Mouse (Mus musculus) small intestine, adult 2 months (tissue): ENCODE measurements at regions not wholly inside any gene's neighbourhood (a gene's known extent, or its start where the extent isn't known, plus 50 kb on each side); places are given as distances from the start of the nearest gene placed in this dataset.

Experiments
- CTCF ChIP-seq: fragments of 200-500 bp; IDR thresholded peaks from 2 replicates; pipeline ENCODE4 v1.5.1; 2012; ENCODE audit warnings: low read depth, mild to moderate bottlenecking, control low read depth, inconsistent platforms, low read length, moderate library complexity, mixed read lengths; ENCODE audit not compliant: insufficient replicate concordance, insufficient read length; ENCODE audit errors: extremely low read depth
- POLR2A ChIP-seq: fragments of 200-500 bp; IDR thresholded peaks from 2 replicates; pipeline ENCODE4 v1.6.1; 2012; ENCODE audit warnings: low read depth, mild to moderate bottlenecking, control low read depth, inconsistent platforms, low read length, moderate library complexity

DNA sequence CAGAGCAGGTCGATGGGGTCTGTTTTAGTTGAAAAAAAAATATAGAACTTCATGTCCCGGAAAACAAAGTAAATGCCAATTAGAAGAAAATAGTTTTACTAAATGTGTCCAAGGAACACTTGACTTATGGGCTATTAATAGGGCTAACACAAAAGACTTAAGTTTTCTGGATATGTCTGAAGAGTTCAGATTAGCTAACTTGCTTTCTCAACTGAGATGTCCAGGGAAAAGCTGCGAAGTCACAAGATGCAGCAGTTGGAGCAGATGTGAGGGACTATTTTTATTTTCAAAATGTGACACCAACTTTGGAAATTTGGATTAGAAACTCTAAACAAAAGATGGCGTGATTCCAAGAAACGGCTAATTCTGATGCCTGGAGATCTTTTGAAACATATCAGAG, 593.2 kb upstream of the Nrp1 start:
- TF ChIP-seq POLR2A (no peak), CTCF (no peak)
